ENCODE assay signal across 8 mouse cellular contexts in the genomic region with DNA sequence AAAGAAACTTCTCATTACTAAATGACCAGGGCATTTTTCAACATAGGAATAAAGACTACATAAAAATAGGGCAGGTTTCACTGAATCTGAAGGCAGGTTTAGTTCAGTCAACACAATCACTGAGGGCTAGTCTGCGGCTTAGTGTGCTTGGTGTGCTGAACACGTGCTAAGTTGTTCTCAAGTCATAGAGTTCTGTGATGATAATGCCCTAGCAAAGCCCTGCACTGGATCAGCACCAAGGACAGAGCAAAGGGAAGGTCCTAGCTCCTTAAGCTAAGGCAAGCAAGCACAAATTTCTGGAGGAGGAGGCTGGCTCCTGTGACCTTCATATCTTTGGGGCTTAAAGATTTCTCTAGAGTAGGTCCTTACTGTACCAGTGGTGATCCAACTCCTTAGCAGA.
DNase-seq lines count a peak whose midpoint lies in the region.

No protein-coding gene starts in this region.

- intact Hi-C loops in left cerebral cortex, postnatal 10 days (cut with DNase I): no loop called here

- peak; percentile 31 for DNase-seq in adrenal gland, adult 2 months
- DNase-seq in adrenal gland, adult 8-10 months: no peak
- peak; percentile 54 for DNase-seq in urinary bladder, postnatal 14 days (ENCODE audit: low spot score)
- no peak for DNase-seq in urinary bladder, adult 2 months (ENCODE audit: low spot score)
- peak; percentile 55 to 65 for DNase-seq in kidney, postnatal 25 days
- DNase-seq in retina, embryonic 14.5 days (ENCODE audit: low spot score): peak; percentile 75
- DNase-seq in left cerebral cortex, postnatal 10 days (ENCODE audit: extremely low spot score in 1 of 2, low spot score in 2 of 2): no peak
- DNase-seq in right cerebral cortex, postnatal 10 days (ENCODE audit: low spot score in 2 of 2): no peak

Comparison
In these comparisons a context has a peak if more than half of its experiments do, and no peak if none do; other contexts are left out.
1. DNase-seq: peak in adrenal gland, adult 2 months (single experiment), urinary bladder, postnatal 14 days (single experiment), kidney, postnatal 25 days (2 of 2) and retina, embryonic 14.5 days (single experiment); none in adrenal gland, adult 8-10 months (single experiment), urinary bladder, adult 2 months (single experiment), left cerebral cortex, postnatal 10 days (0 of 2) and right cerebral cortex, postnatal 10 days (0 of 2).